Mouse (Mus musculus) ovary, postnatal 36 days (tissue): ENCODE measurements at regions not wholly inside any gene's neighbourhood (a gene's known extent, or its start where the extent isn't known, plus 50 kb on each side); places are given as distances from the start of the nearest gene placed in this dataset.
A peak's percentile ranks its signal among the peaks of the same experiment; 100 is the strongest.

ENCODE experiments used
- DNase-seq: peaks from one replicate; pipeline ENCODE4 v3.0.0; 2022; ENCODE audit warnings: low spot score, mixed read lengths

DNA sequence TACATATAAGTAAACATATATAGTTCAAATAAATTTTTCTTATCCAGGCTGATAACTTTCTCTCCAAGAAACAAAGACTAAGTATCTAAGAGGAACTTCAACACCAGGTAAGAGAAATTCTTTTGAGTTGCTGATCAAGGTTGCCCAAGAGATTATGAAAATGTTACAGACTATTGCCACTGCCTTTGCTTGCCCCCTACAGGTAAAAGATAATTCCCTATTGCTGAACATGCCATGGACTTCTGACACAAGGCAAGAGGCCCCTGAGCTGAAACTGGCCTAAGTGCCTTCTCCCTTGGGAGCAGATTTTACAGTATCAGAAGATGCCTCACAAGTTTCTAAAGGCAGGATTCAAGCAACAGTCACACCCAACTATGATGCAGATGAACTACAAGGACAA lies 2914.2 kb upstream of the Gm6569 start:
- no peak for DNase-seq

DNA sequence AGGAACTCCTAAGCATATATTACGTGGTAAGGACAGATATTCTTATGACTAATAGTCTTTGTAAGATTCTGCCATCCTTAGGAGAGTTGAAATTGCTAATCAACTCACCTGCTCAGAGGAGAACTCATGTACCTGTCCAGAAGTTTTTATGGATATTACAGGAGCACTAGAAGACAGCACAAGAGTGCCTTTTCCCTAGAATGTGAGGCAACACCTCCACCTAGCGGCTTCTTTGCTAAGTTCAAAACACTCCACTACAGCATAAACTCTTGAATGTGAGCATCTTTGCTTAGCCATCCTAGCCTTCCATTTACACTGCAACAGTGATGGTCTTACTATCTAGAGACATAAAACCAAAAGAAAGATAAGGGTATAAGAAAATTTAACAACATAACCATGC lies 2913.5 kb upstream of the Gm6569 start:
- peak; percentile 13 for DNase-seq
